Mouse (Mus musculus): ENCODE data around the gene Cyp2c54.
"Not testable (repeated sequence)": the region's sequence is repeated elsewhere in the genome, so short reads cannot be mapped to it uniquely, and the experiment has no call there.

Cyp2c54 gene

DNA sequence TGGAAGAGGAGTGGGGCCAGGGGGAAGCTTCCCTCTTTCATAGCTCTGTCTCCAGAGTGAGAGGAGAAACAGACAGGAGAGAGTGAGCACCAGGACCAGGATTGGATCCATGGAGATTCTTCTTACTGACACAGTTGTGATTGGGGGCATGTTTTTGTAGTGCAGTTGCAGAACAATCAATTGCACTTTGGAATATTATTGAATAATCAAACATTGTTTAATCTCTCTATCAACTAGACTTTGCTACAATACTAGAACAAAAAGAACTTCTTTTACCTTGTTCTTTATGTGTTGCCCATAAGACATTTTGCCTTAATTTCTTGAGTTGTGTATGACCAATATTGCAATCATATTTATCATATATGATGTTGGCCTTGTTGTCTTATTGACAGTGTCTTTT lies at the start of gene Cyp2c54:
TSS of gene Cyp2c54 (minus strand) at position 127 of the 400 bp plus-strand sequence.
- in situ Hi-C loops (cut with MboI, MseI): no loop called here

DNA sequence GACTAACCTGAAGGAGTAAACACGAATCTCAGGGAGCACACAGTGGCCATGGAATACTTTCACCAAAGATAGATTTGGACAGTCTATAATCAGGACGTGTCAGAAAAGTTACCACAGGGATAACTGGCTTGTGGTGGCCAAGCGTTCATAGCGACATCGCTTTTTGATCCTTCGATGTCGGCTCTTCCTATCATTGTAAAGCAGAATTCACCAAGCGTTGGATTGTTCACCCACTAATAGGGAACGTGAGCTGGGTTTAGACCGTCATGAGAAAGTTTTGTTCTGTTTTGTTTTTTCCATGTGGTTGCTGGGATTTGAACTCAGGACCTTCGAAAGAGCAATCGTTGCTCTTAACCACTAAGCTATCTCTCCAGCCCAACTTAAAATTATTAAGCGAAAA lies 46.0 kb upstream of the Cyp2c54 start:
- in situ Hi-C loops (cut with MboI, MseI): not testable (repeated sequence)

DNA sequence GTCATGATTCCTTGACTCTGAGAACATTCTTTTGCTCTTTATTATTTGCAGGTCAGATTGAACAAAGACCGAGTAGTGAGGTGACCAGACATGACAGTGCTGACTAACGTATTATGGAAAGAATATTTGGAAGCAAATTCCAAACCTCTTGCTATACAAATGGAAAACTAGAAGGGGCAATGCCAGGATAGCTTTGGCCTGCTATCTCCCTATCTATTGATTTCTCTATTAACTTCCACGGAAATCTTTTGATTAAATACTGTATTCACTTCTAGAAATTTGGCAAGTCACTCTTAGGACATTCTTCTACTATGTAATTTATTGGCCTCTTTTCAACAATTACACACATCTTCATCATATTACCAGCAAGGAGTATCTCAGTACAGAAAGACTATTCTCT lies 17.5 kb upstream of the Cyp2c54 start:
- in situ Hi-C loops (cut with MboI, MseI): no loop called here

DNA sequence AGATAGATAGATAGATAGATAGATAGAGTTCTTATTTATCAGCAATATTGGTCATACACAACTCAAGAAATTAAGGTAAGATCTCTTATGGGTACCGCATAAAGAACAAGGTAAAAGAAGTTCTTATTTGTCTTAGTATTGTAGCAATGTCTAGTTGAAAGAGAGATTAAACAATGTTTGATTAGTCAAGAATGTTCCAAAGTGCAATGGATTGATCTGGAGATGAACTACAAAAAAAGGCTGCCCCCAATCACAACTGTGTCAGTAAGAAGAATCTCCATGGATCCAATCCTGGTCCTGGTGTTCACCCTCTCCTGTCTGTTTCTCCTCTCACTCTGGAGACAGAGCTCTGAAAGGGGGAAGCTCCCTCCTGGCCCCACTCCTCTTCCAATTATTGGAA lies 15.8 kb upstream of the Cyp2c54 start, which contains the start of gene Cyp2c50:
TSS of gene Cyp2c50 (plus strand) at position 268 of the 400 bp plus-strand sequence.
- in situ Hi-C loops (cut with MboI, MseI): not testable (repeated sequence)

DNA sequence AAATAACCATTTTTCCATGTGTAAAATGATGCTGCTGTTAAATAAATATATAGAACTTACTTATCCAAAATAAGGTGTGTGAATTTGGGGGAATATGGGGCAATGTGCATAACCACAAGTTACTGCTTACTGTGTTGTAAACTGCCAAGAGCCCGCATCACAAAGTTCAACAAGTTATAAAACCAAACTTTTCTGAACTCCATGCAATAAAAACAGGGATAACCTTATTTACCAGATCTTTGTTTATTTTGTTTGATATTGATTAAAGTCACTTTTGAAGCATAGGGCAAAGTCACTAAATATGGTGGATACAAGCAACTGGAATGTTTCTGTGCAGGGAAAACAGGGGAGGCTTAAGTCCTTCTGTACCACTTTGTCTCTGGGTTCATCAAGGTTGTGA lies 14.8 kb upstream of the Cyp2c54 start:
- in situ Hi-C loops (cut with MboI, MseI): no loop called here

DNA sequence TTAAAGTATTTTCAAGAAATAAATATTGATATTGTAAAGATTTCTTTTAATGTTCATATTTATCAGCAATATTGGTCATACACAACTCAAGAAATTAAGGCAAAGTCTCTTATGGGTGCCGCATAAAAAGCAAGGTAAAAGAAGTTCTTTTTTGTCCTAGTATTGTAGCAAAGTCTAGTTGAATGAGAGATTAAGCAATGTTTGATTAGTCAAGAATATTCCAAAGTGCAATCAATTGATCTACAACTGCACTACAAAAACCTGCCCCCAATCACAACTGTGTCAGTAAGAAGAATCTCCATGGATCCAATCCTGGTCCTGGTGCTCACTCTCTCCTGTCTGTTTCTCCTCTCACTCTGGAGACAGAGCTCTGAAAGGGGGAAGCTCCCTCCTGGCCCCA lies 81.5 kb downstream of the Cyp2c54 start, which contains the start of gene Cyp2c37:
TSS of gene Cyp2c37 (plus strand) at position 285 of the 400 bp plus-strand sequence.
- in situ Hi-C loops (cut with MboI, MseI): not testable (repeated sequence)

DNA sequence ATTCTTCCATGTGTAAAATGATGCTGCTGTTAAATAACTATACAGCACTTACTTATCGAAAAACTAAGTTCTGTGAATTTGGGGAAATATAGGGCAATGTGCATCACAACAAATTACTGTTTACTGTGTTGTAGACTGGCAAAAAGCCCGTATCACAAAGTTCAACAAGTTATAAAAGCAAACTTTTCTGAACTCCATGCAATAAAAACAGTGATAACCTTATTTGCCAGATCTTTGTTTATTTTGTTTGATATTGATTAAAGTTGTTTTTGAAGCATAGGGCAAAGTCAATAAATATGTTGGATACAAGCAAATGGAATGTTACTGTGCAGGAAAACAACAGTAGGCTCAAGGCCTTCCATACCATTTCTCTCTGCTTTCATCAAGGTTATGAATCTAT lies 84.2 kb downstream of the Cyp2c54 start:
- in situ Hi-C loops (cut with MboI, MseI): loop anchor here in 1 of 2 experiments (10.0 kb wide), 1 partner anchor 55 kb away; no protein-coding TSS in a partner anchor

Data from T-helper 17 cell (primary cell).